Mouse (Mus musculus): ENCODE measurements around the gene Rassf2.

GRCm38 (mm10) chr2:132019372-132019811, 10.7 kb downstream of the Rassf2 start:
- TF ChIP-seq TAL1 (IDR thresholded peaks at IDR 0.05; ENCODE audit: low read length), result no peak
- TF ChIP-seq GATA1 (IDR thresholded peaks at IDR 0.05; ENCODE audit: low read length), result no peak

All from erythroblast, embryonic 14.5 days (primary cell).